Mouse (Mus musculus): Measurements from ENCODE around the gene Yy2.

- TF ChIP-seq ZNF384 (IDR thresholded peaks at IDR 0.05; ENCODE audit: low read depth, low read length) (peak; percentile 100), HCFC1 (IDR thresholded peaks at IDR 0.05; ENCODE audit: borderline replicate concordance, insufficient read depth, low read length) (peak; percentile 77; the same call in 1 of the 2 replicates), ZC3H11A (IDR thresholded peaks at IDR 0.05; ENCODE audit: borderline replicate concordance, low read depth, low read length) (no peak), CHD2 (IDR thresholded peaks at IDR 0.05; ENCODE audit: low read depth, low read length) (no peak), MAFK (IDR thresholded peaks at IDR 0.05; ENCODE audit: insufficient read depth, low read depth, low read length) (no peak)
Observed at GRCm38 (mm10) chrX:157598186-157598996, 29.6 kb upstream of the Yy2 start, which contains the start of gene Mbtps2.

Measured in ES-E14 (cell line).